Mouse (Mus musculus) heart, postnatal 10 days (tissue): ENCODE results near the gene Ube2q1. TPM values are rescaled to one million over a fixed set of nuclear protein-coding genes. Genes with fewer than 3 reads are reported as not detected.

Experiments used
- DNase-seq, 2 experiments: peaks; one replicate each; pipeline ENCODE4 v3.0.0; 2021
- intact Hi-C: fragments of 180-260 bp; cut with DNase I; formaldehyde crosslinking; loops from one replicate; pipeline ENCODE4 v1.15.1; 2025
- total RNA-seq, 2 experiments: library from RNA; stranded (reverse); gene quantifications; 2 replicates each; pipeline ENCODE4 v1.2.3; 2021

Gene Ube2q1
- total RNA-seq, 2 experiments from 2014 or later = 32.3 to 37.3 TPM

- DNase-seq = no peak
- intact Hi-C loops = no loop called here
Observed at GRCm38 (mm10) chr3:89818605-89819004, 45.2 kb downstream of the Ube2q1 start.

GRCm38 (mm10) chr3:89819897-89820296 lies 46.5 kb downstream of the Ube2q1 start:
- DNase-seq = no peak
- intact Hi-C loops = no loop called here

- intact Hi-C loops = no loop called here
- no peak for DNase-seq
Observed at GRCm38 (mm10) chr3:89820311-89821095, 47.1 kb downstream of the Ube2q1 start.

- intact Hi-C loops = no loop called here
- no peak for DNase-seq
Observed at GRCm38 (mm10) chr3:89821096-89821513, 47.7 kb downstream of the Ube2q1 start.

GRCm38 (mm10) chr3:89821548-89822480 lies 48.4 kb downstream of the Ube2q1 start:
- no peak for DNase-seq
- intact Hi-C loops = no loop called here

- intact Hi-C loops = no loop called here
- DNase-seq = no peak
Observed at GRCm38 (mm10) chr3:89823594-89823993, 50.2 kb downstream of the Ube2q1 start.

GRCm38 (mm10) chr3:89826295-89826694 lies 52.9 kb downstream of the Ube2q1 start:
- intact Hi-C loops = no loop called here

GRCm38 (mm10) chr3:89830815-89831591 lies 57.6 kb downstream of the Ube2q1 start, which contains the start of gene She:
TSS of gene She (plus strand) at chr3:89831370.
- DNase-seq = peak; percentile 39 to 53
- intact Hi-C loops = no loop called here

More at GRCm38 (mm10) chr3:89826295-89826694, 52.9 kb downstream of the Ube2q1 start:
- no peak for DNase-seq

Other genes starting within 250 kb of the Ube2q1 start
- gene Adar, start 58.6 kb upstream of the Ube2q1 start, total RNA-seq = 10 to 100 TPM; 14.3 to 16.2 TPM
- gene Chrnb2, start 9.0 kb upstream of the Ube2q1 start, total RNA-seq = under 1 TPM; 0.12 to 0.22 TPM
- 10 to 100 TPM; 24.8 to 25.3 TPM for gene She, start 57.8 kb downstream of the Ube2q1 start, total RNA-seq
- gene Il6ra, start 139.6 kb downstream of the Ube2q1 start, total RNA-seq = 1 to 10 TPM; 3.9 to 4.0 TPM
- 10 to 100 TPM; 56.2 to 58.1 TPM for gene Atp8b2, start 189.9 kb downstream of the Ube2q1 start, total RNA-seq
- gene Hax1, start 225.2 kb downstream of the Ube2q1 start, total RNA-seq = 10 to 100 TPM; 43.6 to 44.1 TPM